Mouse (Mus musculus) layer of hippocampus, postnatal 25 days (tissue): ENCODE measurements at regions not wholly inside any gene's neighbourhood (a gene's known extent, or its start where the extent isn't known, plus 50 kb on each side); places are given as distances from the start of the nearest gene placed in this dataset.

Experiments
- DNase-seq, 2 experiments: peaks; one replicate each; pipeline ENCODE4 v3.0.0; 2022; ENCODE audit warnings: mixed read lengths in 2 of 2, low spot score in 1 of 2; ENCODE audit errors: extremely low spot score in 1 of 2

- no peak for DNase-seq
Measured at GRCm38 (mm10) chr5:112001742-112002701, 250.3 kb downstream of the Cryba4 start.

DNA sequence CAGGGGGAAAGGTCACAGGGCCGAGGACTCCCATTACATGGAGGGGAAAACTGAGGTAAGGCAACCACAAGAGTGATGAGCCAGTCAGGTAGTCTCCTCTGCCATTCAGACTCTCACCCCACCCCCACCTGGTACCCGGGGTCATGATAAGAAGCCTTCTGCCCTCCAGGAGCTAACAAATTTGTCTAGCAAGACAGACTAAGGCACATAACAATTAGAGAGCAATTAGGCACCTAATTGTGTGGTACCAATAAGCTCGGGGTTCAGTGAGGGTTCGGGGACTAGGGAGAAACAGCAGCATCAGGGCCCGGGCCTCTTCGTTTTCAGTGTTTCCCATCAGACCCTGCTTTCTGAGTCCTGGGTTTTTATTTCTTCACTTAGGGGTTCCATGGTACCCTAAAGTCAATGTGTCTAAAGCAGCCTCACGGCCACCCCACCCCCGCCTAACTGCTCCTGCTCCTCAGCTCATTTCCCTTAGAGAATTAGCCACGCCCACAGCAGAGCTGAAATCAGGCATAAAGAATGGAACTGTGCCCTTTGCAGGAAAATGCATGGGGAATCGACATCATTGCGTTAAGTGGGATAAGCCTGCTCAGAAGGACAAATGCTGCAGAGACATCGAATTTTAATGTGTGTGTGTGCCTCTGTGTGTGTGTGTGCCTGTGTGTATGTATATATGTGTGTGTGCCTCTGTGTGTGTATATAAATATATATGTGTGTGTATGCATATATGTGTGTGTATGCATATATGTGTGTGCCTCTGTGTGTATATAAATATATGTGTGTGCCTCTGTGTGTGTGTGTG is 249.3 kb downstream of the Cryba4 start:
- DNase-seq: no peak

GRCm38 (mm10) chr5:112004041-112004440 is 248.3 kb downstream of the Cryba4 start:
- DNase-seq: no peak

DNA sequence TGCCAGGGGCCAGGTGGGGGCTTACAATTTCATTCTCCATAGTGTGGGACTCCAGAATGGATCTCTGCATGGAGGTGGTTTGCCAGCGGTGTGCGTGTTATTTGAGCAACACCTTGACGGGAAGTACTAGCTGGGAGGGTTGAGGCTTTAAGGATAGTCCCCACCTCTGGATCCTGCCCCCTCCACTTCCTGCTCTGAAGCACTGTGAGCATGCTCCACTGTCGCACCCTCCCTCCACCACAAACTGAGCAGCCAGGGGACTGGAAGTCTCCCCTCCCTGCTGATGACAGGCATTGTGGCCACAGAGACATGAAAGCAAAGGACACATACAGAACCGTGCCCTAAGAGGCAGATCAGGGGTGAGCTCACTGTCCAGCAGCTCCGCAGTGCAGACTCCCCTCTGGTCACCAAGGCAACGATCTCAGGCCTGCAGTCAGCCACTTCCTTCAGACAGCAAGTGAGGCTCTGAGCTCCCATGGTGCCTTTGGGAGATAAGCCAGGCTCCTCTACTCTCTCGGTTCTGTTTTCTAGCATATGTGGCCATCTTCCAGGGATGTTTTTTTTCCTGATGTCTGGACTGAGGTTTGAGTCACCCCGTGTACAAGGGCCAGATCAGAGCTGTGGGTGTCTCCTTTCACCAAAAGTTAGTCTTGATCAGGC is 239.7 kb downstream of the Cryba4 start:
- DNase-seq: no peak

- no peak for DNase-seq
Measured at GRCm38 (mm10) chr5:112018925-112019324, 233.4 kb downstream of the Cryba4 start.

- no peak for DNase-seq
Measured at GRCm38 (mm10) chr5:112020882-112021281, 231.4 kb downstream of the Cryba4 start.

DNA sequence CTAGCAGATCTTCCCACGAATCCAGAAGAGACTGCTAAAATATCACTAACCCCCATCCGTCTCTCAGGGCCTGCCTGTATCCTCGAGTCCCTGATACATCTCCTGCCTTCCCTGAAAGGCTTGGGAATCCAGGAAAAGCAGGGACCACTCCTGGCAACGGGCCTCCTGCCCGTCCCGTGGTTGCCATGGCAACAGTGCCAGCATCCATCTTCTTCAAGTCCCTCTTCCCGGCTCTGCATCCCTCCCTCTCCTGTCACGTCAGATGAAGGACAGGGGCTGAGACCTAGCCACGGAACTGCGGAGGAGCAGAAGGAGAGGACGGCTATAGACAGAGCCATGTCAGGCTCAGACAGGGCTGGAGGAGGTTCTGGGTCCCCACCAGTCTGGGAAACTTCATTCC is 222.4 kb downstream of the Cryba4 start:
- peak in 1 of 2 experiments; percentile 40 for DNase-seq

DNA sequence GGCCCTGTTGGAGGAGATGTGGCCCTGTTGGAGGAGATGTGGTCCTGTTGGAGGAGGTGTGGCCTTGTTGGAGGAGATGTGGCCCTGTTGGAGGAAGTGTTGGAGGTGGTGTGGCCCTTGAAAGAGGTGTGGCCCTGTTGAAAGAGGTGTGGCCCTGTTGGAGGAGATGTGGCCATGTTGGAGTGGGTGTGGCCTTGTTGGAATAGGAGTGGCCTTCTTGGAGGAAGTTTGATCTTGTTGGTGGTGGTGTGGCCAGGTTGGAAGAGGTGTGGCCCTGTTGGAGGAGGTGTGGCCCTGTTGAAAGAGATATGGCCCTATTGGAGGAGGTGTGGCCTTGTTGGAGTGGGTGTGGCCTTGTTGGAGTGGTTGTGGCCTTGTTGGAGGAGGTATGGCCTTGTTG is 220.3 kb downstream of the Cryba4 start:
- no peak for DNase-seq

DNA sequence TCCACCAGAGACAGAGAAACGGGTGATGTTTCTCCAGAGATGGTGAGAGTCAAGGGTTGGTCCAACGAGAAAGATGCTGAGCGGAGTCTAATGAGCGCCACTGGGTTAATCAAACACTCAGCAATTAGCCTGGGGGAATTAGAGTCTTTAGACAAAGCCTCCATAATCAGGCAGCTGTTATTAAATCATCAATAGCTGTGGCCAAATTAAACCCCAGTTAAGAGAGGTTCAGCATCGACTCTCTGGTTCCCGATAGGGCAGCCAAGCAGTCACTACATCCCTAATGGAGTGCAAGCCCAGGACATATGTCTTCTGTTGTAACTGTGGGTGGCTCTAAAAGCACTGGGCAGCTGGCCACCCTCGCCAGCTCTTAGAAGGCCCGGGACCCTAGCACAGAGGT is 216.9 kb downstream of the Cryba4 start:
- no peak for DNase-seq

GRCm38 (mm10) chr5:112037080-112037479 is 215.2 kb downstream of the Cryba4 start:
- DNase-seq: no peak

DNA sequence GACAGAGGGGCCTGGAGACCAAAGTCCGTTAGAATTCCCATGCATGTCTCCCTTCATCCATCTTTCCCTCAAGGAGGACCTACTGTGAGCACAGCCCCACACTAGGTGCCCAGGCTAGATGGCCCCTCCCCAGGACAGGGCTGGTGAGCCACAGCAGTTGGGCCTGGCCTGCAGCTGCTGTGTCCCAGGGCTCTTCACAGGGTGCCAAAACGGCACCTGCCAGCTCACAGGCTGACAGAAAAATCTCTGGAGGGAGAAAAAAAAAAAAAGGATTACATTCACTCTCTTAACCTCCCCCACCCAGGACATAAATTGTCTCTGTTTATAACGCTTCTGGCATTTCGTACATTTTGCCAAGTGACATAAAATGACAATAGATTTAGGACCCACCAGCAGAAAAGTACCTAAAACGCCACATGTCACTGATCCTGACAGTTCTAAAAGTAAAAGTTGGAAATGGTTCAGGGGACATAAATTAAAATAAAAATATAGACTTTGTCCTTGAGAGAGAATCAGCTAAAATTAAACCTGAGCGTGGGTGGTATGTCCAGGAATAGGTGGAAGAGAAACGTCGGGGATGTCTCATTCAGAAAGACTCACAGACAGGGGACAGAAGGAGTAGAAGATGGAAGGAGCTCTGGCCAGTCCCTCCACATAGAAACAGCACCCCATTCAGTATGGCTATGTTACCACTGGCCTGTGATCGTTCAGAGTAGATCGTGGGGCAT is 212.5 kb downstream of the Cryba4 start:
- no peak for DNase-seq

DNA sequence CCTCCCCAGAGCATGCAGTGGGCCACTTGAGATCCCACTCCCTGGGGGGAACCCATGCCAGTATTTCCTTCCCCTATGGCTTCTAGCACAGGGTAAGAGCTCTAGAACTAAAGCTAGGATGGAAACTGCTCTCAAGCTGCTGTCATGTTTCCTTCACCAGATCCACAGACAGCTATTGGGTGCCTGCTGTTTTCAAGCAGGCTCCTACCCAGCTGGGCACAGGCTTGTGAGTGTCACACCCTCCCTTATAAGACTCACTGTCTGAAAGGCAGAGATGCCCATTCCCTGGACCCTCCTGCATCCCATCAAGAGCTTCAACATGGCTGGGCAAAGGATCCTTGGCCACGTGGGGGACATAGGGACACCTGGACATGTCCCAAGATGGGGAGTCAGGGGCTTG is 211.6 kb downstream of the Cryba4 start:
- no peak for DNase-seq

GRCm38 (mm10) chr5:112041285-112041684 is 211.0 kb downstream of the Cryba4 start:
- DNase-seq: peak in 1 of 2 experiments; percentile 37

- DNase-seq: no peak
Measured at GRCm38 (mm10) chr5:112042236-112042635, 210.1 kb downstream of the Cryba4 start.

- DNase-seq: no peak
Measured at GRCm38 (mm10) chr5:112050046-112050782, 202.1 kb downstream of the Cryba4 start.

- no peak for DNase-seq
Measured at GRCm38 (mm10) chr5:112050906-112051305, 201.4 kb downstream of the Cryba4 start.

GRCm38 (mm10) chr5:112051786-112052185 is 200.5 kb downstream of the Cryba4 start:
- no peak for DNase-seq

- no peak for DNase-seq
Measured at GRCm38 (mm10) chr5:112053600-112054155, 198.6 kb downstream of the Cryba4 start.

DNA sequence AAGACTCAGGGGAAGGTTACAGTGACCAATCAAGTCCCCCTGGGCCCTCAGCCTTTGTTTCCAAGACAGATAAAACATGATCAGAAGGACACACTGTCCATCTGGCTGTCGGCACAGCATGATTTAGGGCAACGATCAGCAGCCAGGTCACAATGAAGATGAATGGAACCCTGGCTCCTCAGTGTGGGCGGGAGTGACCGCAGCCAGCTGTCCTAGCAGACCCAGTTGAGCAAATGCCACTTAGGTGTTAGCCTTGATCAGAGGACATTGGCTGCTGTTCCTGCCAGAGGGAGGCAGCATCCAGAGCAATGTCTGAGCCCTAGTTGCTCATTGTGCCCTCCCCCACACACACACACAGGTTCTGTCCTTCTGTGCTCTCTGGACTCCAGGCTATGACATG is 197.3 kb downstream of the Cryba4 start:
- no peak for DNase-seq
